Mouse (Mus musculus) A20 (cell line): ENCODE measurements around the gene Ros1.

ENCODE experiments used
- DNase-seq: peaks from one replicate; pipeline ENCODE4 v3.0.0-alpha.2; 2011; ENCODE audit warnings: low read depth, low spot score

The Ros1 gene

DNA sequence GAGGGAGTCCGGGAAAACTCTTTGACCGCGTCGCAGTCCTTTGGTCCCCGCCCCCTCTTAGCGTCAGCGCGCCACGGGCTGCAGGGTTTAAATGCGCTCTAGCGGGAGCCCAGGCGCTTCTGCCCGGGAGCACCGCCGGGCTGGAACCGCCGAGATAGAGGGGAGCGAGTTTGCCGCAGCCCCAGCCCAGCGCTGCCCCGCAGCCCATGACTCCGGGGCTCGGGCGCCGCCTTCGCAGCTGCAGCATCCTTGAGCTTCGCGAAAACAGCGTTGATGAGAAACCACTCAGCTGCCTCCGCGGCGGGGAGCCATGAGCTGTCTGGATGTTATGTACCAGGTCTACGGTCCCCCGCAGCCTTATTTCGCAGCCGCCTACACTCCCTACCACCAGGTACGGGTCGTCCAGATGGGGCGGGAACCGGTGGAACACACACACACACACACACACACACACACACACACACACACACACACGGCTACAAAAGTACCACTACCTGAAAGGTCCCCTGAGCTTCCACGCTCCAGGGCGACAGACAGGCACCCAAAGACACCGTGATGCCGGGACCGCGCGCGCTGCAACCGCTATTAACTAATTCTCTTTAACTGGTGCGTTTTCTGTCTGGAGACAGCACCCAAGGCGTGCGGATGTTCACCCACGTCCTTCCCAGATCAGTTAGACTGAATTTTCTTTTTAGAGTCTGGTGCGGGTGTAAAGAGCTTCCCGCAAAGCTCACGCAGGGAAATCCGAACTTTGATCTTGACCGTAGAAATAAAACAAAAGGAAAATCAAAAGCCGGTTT, 172.4 kb downstream of the Ros1 start, which contains the start of gene Vgll2:
TSS of gene Vgll2 (plus strand) at position 90 of the 800 bp plus-strand sequence.
- no peak for DNase-seq

GRCm38 (mm10) chr10:52021736-52022394, 173.2 kb downstream of the Ros1 start:
- DNase-seq, result no peak

GRCm38 (mm10) chr10:52021231-52021630, 173.8 kb downstream of the Ros1 start:
- no peak for DNase-seq

- DNase-seq, result no peak
Measured at GRCm38 (mm10) chr10:52018471-52018870, 176.6 kb downstream of the Ros1 start.
